Mouse (Mus musculus) thymus, postnatal 25 days (tissue): Measurements from ENCODE around the gene Ache.

ENCODE experiments used
- DNase-seq: peaks from one replicate; pipeline ENCODE4 v3.0.0; 2022

The Ache gene

DNA sequence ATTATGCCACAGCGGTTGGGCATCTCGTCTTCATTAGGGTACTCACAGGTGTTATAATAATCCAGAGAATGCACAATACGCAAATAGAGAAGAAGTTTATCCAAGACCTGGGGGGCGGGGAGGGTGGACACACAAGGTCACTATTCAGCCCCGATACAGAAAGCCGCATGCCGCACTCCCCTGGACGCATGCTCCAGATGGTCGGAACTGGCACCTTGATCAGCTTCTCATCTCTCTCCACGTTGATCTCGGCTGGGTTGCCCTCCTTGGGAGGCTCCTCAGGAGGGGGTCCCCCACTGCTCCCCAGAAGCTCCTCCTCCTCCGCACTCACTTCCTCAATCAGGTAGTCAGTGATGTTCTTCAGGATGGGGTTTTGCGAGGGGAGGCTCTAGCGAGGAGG, 9.8 kb downstream of the Ache start:
- DNase-seq: no peak

DNA sequence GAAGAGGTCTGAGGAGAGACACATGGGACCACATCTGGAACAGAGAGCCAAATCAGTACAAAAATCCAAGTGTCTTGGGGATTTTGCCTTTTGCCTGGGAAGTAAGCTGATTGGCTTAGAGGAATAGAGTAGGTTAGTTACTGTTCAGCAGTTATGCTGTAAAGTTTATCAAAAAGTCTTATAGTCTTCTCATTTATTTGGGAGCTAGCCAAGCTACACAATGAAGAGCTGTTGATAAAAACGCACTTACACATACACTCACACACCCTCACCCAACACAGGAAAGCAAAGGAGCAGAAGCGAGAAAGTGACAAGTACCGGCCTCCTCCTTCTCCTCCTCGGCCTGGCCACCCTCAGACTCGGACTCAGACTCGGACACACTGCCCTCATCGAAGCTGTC, 11.9 kb downstream of the Ache start:
- no peak for DNase-seq

DNA sequence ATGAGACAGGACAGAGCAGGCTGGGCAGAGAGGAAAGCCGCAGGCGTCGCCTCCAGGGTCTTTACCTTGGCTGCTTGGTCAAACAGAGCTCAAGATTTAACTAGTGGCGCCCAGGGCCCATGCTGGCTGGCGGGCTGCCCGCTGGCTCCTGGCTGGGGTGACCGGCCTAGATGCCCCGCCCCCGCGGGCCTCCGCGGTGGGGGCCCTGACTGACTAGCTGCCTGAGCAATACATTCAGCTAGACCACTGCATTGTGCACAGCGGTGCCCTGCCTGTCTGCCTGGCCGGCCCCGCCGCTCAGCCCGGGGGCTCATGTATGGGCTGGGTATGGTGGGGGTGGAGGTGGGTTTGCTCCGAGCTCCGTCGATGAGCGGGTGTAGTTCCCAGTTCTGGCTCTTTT, 13.9 kb downstream of the Ache start:
- no peak for DNase-seq

DNA sequence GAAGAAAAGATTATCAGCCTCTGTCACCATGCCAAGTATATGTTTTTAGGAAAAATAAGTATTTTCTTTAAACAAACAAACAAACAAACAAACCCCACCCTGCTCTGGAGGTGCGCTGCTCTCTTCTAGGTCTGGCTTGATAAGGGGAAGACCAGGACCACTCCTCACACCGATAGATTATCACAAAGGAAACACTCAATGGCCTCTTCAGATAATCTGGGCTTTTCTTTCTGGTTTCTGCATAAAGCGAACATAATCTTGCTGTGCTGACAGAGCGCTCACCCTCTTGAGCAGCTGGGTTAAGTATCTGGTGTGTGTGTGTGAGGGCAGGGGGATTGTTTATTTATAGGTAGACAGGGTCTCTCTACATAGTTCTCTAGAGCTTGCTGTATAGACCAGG, 16.3 kb downstream of the Ache start:
- no peak for DNase-seq

DNA sequence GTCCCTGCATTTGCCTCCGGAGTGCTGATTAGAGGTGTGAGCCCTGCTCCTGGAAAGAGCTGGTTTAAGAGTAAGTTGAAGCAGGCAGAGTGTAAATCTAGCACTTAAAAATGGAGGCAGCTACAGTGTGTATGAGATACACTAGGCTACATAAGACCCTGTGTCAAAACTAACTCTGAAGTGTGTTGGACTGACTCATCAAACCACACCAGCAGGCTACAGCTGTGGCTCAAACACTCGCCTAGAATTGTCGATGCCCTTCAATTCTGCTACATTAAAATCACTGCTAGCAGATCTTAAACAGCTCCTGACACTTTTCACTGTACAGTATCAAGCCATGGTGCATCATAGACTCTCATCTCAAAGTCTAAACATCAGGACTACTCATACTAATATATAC, 16.8 kb downstream of the Ache start:
- no peak for DNase-seq

DNA sequence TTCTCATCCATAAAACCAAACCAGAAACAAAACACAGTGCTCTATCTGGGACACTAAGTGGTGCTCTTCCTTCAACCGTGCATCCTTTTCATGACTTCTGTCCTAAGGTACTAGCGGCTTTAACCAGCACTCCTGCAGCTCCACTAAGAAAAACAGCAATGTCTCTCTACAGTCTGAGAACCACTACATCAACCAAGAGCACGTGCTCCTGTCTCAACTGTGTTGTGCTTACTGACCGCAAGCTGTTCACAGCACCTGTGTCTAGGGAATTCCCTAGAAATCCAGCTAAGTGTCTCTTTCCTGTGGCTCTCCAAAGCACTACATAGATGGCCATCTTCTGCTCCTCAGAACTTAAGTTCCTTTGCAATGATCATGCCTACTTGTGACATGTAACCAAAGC, 17.5 kb downstream of the Ache start:
- DNase-seq: no peak

DNA sequence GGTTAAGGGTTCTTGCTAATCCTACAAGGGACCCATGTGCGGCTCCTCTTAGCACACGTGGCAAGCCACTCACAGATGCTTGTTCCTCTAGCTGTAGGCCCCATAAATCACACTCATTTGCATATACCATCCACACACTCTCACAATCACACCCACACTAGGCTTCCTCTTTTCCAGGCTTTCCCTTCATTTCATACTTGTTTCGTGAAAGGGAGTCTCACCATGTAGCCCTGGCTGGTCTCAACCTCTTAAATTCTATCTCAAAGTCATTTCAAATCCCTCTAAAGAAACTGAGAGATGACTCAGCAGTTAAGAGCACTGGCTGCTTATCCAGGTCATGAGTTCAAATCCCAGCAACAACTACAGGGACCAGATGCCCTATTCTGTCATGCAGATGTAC, 18.5 kb downstream of the Ache start:
- DNase-seq: no peak

DNA sequence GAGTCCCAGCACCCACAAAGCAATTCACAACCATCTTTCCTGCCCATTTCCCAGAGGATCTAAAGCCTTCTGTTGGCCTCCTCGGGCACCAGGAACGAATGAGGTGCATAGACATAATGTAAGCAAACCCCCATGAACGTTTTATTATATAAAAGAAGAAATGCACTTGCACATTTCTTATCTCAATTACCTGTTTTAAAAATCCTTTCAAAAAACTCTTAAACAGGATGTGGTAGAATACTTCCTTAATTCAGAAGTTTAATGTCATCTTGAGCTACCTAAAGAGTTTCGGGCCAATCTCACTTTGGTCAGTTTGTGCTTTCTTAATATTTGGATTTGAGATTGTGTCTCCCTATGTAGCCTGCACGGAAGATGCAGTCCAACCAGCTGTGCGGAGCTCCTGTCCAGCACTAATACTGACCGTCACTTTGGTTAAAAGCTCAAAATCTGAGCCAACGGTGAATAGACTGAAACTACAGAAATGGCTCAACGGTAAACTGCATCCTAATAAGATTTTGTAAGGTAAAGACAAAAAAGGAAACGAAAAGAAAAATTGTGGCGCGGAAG, 19.2 kb downstream of the Ache start:
- no peak for DNase-seq

DNA sequence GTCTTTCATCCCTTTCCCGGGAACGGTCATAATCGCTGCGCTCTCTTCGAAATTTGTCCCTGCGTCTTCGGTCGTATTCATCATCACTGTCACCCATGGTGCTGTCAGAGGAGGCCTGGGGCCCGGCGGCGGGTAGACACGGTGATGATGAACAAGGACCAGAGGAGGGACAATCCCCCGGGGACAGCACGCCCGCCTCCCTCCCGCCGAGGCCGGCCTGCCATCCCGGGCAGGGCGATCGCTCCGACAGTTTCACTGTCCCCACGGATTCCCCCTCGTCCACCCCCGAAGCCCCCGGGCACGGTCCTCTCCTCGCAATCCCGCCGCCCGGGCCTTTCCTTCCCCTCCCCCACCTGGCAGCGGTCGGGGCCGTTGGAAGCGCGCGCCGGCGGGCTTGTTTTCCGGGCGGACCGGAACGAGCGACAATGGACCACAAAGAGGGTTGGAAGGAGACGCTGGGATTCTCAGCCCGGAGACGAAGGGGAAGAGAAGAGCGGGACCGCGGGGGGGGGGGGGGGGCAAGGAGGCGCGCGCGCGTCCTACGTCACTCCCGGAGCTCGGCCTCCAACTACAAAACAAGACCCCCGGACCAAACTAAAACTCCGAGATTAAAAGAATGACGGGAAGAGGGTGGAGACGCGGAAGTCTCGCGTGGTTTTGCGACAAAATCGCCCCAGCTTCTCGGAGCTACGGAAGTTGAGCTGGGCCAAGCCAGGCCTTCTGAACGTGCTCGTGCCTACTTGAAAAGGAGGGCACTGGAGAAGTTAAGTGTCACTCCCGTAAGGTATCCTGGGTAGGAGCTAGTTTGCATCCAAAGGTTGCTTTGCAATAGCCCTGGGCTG, 20.0 kb downstream of the Ache start, which contains the start of gene Srrt:
Gene Srrt, minus strand, starts transcription at position 604 of the 842 bp plus-strand sequence.
- DNase-seq: peak; percentile 91

DNA sequence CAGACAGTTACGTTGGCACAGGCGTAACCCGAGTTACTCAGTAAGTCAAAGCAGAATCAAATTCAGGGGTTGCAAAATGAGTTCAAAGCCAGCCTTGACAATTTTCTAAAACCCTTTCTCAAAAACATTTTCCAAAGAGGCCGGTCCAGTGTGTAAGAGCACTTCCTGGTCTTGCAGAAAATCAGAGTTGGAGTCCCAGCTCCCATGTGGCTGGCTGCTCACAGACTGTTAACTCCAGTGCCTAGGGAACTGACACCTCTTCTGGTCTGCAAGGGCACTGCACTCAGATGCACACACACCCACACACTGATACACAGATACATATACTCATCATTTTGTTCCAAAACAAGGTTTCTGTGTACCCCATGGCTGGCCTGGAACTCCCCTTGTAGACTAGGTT, 21.0 kb downstream of the Ache start:
- no peak for DNase-seq

DNA sequence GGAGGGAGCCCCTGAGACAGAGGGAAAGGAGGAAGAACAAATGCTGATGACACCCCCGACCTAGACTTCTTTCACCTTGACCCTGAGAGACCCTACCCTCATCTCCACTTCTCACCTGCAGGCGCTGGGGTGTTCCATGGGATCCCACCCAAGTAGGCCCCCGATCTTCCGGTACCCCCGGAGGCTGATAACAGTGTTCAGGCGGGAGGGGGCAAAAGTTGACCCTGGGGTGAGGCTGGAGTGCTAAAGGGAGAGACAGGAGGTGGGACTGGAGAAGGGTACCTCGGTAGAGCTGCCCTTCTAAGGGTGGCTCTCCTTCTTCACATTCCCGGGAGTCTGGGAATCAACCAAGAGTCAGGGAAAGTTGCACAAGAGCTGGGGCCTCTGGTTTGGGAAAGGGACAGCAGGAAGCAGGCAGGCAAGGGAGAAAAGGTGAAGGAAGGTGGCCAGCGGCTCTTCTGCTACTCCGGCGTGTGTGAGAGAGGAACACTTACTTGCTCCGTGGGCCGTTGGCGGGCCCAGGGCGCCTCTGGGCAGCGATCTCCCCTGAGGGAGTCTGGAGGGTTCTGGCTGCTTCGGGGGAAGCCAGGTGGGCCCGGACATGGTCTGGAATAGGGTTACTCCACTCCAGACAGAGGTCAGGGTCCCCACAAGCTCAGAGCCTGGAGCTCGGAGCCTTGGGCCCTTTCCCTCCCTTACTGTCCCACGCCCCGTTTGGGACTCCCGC, 26.3 kb downstream of the Ache start:
- DNase-seq: no peak

DNA sequence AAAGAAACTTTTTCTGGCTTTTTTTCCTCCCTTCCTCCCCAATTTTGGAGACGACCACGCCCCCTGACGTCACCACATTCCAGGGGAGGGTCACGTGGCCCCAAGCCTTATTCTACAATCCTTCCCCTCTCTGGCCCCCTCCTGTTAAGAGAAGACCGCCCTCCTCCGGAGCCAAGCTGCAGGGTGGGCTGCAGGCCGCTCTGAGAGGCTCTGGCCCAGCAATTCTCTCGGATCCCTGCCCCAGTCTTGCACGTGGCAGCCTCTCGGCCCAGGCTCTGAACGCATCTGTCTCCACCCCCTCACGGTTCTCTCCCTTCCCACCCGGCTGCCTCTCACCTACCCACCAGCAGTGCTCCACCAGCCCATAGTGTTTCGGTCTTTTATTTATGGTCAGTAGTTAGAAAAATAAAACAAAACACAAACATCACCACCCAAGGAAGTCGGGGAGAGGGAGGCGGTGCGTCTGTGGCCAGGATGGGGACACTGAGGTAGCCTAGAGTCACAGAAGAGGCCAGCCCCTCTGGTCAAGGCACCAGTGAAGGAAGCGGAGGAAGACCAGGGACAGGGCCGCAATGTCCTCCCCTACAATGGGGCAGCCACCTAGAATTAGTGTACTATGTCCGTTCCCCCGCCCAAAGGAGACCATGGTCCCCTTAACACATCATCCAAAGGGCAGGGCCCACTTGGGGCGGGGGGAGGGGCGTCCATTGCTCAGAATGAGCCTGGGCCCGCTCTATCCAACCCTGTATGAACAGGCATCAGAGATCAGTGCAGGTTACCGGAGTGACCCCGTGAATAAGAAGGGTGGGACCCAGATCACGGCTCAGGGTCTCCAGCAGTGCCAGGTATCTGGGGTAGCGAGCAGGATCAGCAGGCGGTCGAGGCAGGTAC, 27.1 kb downstream of the Ache start, which contains the start of gene Trip6:
Gene Trip6, minus strand, starts transcription at position 212 of the 891 bp plus-strand sequence.
- DNase-seq: no peak

DNA sequence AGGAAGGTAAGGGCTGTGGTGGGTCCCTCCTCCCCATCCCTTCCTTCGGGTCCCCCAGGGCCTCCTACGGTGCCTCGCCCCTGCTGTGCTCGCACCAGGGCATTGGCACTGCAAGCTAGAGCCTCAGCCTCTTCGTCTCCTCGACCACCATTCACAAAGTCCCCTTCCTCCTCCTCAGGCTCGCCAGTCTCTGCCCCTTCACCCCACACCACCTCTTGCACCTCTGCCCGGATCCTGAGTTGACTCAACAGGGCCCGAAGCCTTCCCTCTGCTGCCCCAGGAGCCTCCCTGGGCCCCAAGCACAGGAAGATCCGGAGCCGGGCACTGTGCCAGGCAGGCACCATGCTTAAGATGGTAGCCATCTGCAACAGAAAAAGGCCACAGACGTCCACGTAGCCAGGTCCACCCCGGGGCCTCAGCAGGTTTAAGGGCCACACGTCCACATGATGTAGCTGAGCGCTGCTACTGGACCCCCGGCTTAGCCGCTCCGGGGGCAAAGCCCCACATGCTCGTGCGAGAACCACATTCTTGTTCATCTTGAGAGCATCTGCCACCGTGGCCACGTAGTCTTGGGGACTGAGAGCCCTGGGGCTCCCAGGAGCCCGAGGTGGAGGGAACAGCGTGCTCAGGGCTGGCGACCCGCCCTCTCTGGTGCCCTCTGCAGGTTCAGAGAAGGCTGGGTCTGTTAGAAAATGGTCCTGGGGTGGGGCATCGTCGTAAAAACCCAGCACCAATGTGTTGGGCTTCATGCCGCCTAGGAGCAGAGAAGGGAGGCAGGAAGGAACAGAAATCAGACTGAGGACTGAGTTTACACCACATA, 28.0 kb downstream of the Ache start:
- peak; percentile 56 for DNase-seq

DNA sequence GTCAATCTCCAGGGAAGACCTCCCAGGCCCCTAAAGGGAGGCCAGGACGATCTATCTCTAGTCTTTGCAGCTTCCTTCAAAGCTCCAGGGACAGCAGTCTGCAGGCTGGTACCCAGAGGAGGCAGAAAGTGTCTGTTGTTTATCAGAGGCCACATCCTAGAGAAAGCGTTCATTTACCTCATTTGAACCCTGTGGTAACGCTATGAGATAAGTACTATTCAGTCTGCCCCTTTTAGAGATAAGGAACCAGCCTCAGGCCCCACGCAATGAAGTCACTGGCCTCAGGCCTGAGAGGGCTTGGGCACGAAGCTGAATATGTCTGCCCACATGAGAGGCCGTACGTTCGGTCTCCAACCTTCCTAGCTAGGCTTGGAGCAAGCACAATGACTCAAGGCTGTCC, 30.0 kb downstream of the Ache start:
- no peak for DNase-seq

DNA sequence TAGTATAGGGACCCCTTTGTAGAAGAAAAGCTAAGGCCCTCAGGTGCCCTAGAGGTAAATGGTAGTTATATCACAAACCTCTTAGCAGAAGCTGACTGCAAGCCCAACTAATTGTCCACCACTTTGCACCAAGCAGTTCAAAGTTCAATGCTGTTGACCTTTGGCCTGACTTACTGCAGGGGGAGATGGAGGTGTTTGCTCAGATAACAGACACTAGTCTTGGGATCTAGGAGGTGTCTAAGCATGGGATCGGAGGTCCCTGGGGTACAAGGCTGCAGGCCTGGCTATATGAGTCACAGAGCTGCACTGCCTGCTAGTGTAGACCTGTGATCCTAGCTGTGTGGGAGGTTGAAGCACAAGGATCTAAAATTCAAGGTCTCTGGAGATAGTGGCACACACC, 31.3 kb downstream of the Ache start:
- no peak for DNase-seq

DNA sequence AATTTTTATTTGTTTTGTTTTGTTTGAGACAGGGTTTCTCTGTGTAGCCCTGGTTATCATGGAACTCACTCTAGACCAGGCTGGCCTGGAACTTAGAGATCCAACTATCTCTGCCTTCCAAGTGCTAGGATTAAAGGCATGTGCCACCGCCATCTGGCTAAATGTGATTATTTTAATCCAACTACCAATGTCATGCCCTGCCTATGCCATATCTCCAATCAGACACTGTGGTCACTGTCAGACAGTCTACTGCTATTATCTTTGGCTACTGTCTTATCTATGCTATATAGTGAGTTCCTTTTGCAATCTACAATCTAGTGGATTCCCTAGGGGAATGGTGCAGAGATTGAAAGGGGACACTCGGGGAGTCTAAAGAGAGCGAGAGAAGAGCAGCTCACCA, 33.7 kb downstream of the Ache start:
- DNase-seq: no peak

DNA sequence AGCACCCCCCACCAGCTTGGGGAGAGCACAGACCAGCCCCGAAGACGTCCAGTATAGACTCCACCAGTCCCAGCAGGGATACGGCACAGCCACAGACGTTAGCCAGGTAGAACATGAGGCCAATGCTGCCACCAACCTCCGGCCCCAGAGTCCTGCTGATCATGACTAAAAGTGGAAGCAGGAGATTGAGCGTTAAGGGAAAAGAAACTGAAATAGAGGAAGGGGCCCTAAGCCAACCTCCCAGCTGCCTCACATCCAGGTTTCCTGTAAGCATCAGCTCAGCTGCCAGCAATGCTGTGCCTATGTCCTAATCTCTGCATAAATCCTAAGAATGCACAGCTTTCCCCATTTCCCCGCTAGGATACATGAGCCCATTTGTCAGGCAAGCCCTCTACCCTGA, 43.6 kb downstream of the Ache start:
- DNase-seq: no peak

DNA sequence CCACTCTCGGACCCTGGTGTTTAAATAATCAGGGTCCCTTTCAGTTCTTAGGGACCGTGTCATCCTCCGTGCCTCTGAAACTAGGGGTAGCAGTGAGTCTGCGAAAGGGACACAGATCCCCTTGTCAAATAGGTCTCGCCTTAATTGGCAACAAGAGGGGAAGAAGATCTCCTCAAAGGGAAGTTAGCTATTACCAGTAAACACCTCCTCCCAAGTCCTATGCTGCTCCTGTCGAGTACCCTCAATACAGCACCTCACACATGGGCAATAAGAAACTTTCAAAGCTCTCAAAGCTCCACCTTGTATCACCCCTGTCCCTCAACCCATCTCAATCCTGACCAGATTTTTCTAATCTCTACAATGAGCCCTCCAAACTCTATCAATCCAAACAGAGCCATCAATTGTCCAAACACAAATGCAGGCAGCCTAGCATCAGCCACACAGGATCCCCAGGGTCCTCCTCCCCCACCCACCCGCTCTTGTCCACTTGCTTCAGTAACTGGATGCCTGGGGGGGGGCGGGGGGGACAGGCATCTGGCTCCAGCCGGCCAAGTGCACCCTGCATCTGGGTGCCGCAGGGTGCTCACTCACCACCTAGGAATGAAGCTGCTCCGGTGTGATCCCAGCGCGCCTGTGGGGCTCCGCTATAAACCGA, 45.7 kb downstream of the Ache start:
- no peak for DNase-seq

DNA sequence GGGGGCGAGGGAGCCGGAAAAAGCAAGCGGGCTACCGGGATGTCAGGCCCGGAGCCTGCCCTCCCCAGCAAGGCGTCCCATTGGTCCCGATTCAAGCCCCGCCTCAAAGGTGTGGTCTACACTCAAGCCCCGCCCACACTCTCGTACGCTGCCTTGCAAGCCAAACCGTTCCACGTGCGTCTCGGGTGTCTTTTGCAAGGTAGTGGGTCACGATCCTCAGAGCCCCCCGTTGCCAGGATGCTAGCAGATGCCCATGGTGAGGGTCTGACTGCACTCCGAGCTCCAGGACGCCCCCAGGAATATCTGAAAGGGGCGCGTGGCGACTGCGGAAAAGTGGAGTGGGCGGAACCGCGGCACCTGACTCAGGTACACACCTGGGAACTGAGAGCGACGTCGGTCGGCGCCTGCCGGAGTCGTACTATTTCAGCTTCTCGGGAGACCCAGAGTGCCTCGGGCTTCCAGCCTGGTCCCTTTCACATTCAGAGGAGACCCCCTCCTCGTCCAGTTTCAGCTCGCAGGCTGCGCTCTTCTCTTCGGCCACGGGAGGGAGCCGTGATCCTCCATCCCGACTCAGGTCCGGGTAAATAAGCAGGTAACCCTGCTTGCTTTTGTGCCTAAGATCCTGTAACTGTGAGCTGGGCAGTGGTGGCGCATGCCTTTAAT, 46.3 kb downstream of the Ache start, which contains the start of gene Slc12a9:
Gene Slc12a9, minus strand, starts transcription at position 86 of the 663 bp plus-strand sequence.
- peak; percentile 97 for DNase-seq

DNA sequence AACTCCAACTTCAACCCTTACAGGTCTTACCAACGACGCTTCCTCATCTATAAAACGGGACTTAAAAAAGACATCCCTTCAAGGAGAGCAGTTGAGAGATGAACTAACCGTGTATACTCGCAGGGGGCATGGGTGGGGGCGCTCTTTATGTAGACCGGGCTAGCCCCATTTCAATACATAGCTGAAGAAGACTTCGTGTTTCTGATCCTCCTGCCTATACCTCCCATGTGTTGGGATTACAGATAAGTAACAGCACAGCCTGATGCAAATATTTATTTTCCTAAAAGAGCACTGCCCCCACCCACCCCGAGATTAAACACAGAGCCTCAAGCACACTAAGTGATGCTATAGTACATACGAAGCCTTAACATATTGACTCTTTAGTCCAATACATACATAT, 47.0 kb downstream of the Ache start:
- DNase-seq: no peak

DNA sequence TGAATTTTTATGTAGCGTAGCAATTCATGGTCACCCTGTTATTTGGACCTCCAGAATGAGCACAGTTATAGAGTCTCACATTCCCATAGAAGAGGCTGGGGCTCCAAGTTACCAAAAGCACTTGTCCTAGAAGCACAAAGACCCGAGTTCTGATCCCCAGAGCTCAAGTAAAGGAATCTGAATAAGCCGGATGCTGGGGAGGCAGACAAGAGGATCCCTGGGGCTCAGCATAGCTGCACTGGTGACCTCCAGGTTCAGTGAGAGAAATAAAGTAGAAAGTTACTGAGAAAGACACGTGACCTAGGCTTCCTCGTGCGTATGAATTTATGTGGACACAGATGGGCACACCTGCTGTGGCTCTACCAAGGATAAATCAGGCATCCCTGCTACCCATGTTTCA, 47.7 kb downstream of the Ache start:
- DNase-seq: no peak
